Comparison of ENCODE assay signal across 19 mouse cellular contexts in genomic region chr10:67645821-67646220, GRCm38 (mm10).
DNase-seq lines count a peak whose midpoint lies in the region; ATAC-seq and TF ChIP-seq lines count a peak whose summit lies in the region.
"Had no signal": no experiment of that assay in that cellular context is flagged by ENCODE, and none has a peak within 500 bp of the region (broad histone marks: within the 10 kb centered on the region; RNA-seq: fewer than 3 reads in every experiment).

No protein-coding gene starts in this region.

- TF ChIP-seq CTCF in liver, postnatal 0 days (IDR thresholded peaks at IDR 0.05; ENCODE audit: low read depth) = no peak

- H3K9ac ChIP-seq in liver, postnatal 0 days (replicated peaks) = no peak overlapping the region
- H3K9ac ChIP-seq in midbrain, embryonic 16.5 days (ENCODE audit: low read depth, low read length) = no peak overlapping the region
- H3K9ac ChIP-seq: embryonic facial prominence, embryonic 12.5 days; forebrain, embryonic 15.5 days; heart, embryonic 13.5 days had no signal

- no peak overlapping the region for H3K4me3 ChIP-seq in liver, postnatal 0 days (ENCODE audit: low read depth, low read length)
- no peak overlapping the region for H3K4me3 ChIP-seq in midbrain, embryonic 10.5 days
- no peak overlapping the region for H3K4me3 ChIP-seq in midbrain, embryonic 16.5 days (ENCODE audit: low read depth, low read length)
- H3K4me3 ChIP-seq: embryonic facial prominence, embryonic 12.5 days; forebrain, embryonic 15.5 days; heart, embryonic 13.5 days had no signal

- H3K36me3 ChIP-seq in liver, postnatal 0 days (replicated peaks; ENCODE audit: insufficient read depth, low read length) = no peaks in the 10 kb centered on the region
- no peaks in the 10 kb centered on the region for H3K36me3 ChIP-seq in midbrain, embryonic 10.5 days
- H3K36me3 ChIP-seq in midbrain, embryonic 16.5 days (ENCODE audit: control insufficient read depth, insufficient read depth, low read length) = no peaks in the 10 kb centered on the region
- H3K36me3 ChIP-seq: embryonic facial prominence, embryonic 12.5 days; forebrain, embryonic 15.5 days; G1E; heart, embryonic 13.5 days had no signal

- H3K4me1 ChIP-seq in liver, postnatal 0 days (ENCODE audit: insufficient read depth) = peaks cover 19% of the 10 kb centered on the region
- peaks cover 30% of the 10 kb centered on the region for H3K4me1 ChIP-seq in midbrain, embryonic 10.5 days
- H3K4me1 ChIP-seq in midbrain, embryonic 16.5 days (ENCODE audit: control insufficient read depth, insufficient read depth, low read length) = peaks cover 12% of the 10 kb centered on the region

- 64% methylated on average over 3 of the region's 3 CpGs for WGBS in liver, postnatal 0 days (ENCODE audit: insufficient replicate concordance)
- WGBS in midbrain, embryonic 10.5 days = 43% methylated on average over 3 of the region's 3 CpGs
- 46% methylated on average over 3 of the region's 3 CpGs for WGBS in midbrain, embryonic 16.5 days

- H3K9me3 ChIP-seq in liver, postnatal 0 days (ENCODE audit: low read length) = no peaks in the 10 kb centered on the region
- no peaks in the 10 kb centered on the region for H3K9me3 ChIP-seq in midbrain, embryonic 10.5 days (replicated peaks)
- no peaks in the 10 kb centered on the region for H3K9me3 ChIP-seq in midbrain, embryonic 16.5 days (replicated peaks; ENCODE audit: control insufficient read depth, low read length, poor library complexity, severe bottlenecking)
- H3K9me3 ChIP-seq: embryonic facial prominence, embryonic 12.5 days; forebrain, embryonic 15.5 days; heart, embryonic 13.5 days had no signal

- TF ChIP-seq EP300 in liver, postnatal 0 days (IDR thresholded peaks at IDR 0.05; ENCODE audit: low read depth) = no peak

- intact Hi-C loops in left cerebral cortex, postnatal 36 days (cut with DNase I) = loop anchor here (5.0 kb wide), 2 partner anchors 71 to 99 kb away; partner anchors contain the start of gene Ado

- no peak for ATAC-seq in liver, postnatal 0 days
- no peak for ATAC-seq in midbrain, embryonic 16.5 days
- ATAC-seq: forebrain, embryonic 15.5 days had no signal

- H3K27me3 ChIP-seq in liver, postnatal 0 days (ENCODE audit: insufficient read depth, low read length) = no peaks in the 10 kb centered on the region
- peaks cover 12% of the 10 kb centered on the region; the same call in 1 of the 2 replicates for H3K27me3 ChIP-seq in midbrain, embryonic 10.5 days (ENCODE audit: low read depth, poor library complexity, severe bottlenecking)
- no peaks in the 10 kb centered on the region for H3K27me3 ChIP-seq in midbrain, embryonic 16.5 days (ENCODE audit: control insufficient read depth, insufficient read depth, low read depth, low read length)
- H3K27me3 ChIP-seq: embryonic facial prominence, embryonic 12.5 days; heart, embryonic 13.5 days had no signal

- no peak for DNase-seq in liver, postnatal 0 days
- no peak for DNase-seq in liver
- DNase-seq in midbrain, embryonic 10.5 days (ENCODE audit: low spot score) = peak; percentile 15
- peak; percentile 10 for DNase-seq in thymus, postnatal 14 days
- DNase-seq in thymus, postnatal 10 days (ENCODE audit: low spot score in 2 of 2) = no peak
- DNase-seq in left cerebral cortex, postnatal 36 days (ENCODE audit: low spot score in 2 of 2) = no peak
- DNase-seq: adrenal gland, adult 8-10 months; adrenal gland, postnatal 36 days; cerebellum, adult 11 months; cerebellum, adult 8-10 months; cerebellum, postnatal 14 days; gastrocnemius, postnatal 36 days; heart, adult 11 months; heart, postnatal 36 days had no signal

- 0 out of 2 replicates have a peak overlapping the region, but pooled peaks have one; percentile 5 for H3K27ac ChIP-seq in liver, postnatal 0 days (ENCODE audit: low read depth)
- H3K27ac ChIP-seq in midbrain, embryonic 10.5 days (replicated peaks) = no peak overlapping the region
- H3K27ac ChIP-seq in midbrain, embryonic 16.5 days (ENCODE audit: low read length) = no peak overlapping the region
- H3K27ac ChIP-seq: embryonic facial prominence, embryonic 12.5 days; forebrain, embryonic 15.5 days; heart, embryonic 13.5 days had no signal

- no peak overlapping the region for H3K4me2 ChIP-seq in liver, postnatal 0 days (ENCODE audit: low read depth, low read length)
- H3K4me2 ChIP-seq in midbrain, embryonic 16.5 days (ENCODE audit: low read length) = no peak overlapping the region

Comparison
In these comparisons a context has a peak if more than half of its experiments do, and no peak if none do; other contexts are left out.
1. DNase-seq: peak in midbrain, embryonic 10.5 days (single experiment) and thymus, postnatal 14 days (single experiment); none in liver, postnatal 0 days (single experiment), liver (single experiment), thymus, postnatal 10 days (0 of 2) and left cerebral cortex, postnatal 36 days (0 of 2).